Mouse (Mus musculus): Measurements from ENCODE around the gene Plin5. TPM values are rescaled to one million over a fixed set of nuclear protein-coding genes. Genes with fewer than 3 reads are reported as not detected.

The Plin5 gene
- total and polyA plus RNA-seq, 3 experiments, result 112 to 160 (median 159) TPM

DNA sequence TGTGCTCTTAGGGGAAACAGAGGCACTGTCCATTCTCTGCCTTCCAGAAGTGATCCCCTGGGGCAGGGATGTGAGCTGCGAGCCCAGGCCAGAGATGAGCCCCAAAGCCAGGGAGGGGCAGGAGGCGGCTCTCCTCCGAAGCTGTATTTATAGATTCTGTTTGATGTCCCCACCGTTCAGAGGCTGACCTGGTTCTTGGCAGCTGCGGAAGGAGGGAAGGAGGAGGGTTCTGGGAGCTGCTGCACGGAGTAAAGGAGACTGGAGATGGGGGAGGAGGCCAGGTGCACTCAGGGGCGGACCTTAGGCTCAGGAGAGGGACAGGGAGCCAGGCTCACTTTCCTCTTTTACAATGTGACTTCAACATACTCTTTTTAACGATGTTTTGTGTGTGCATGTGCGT lies 28.7 kb upstream of the Plin5 start:
- no peak overlapping the region for H3K9ac ChIP-seq (ENCODE audit: low read depth, low read length)
- intact Hi-C loops (cut with DNase I), result no loop called here
- H3K36me3 ChIP-seq (ENCODE audit: control insufficient read depth, insufficient read depth, low read length), result no peaks in the 10 kb centered on the region
- no peak for TF ChIP-seq CTCF (IDR thresholded peaks at IDR 0.05)
- no peak for TF ChIP-seq POLR2A (IDR thresholded peaks at IDR 0.05; ENCODE audit: insufficient read depth, low read depth, low read length)
- no peak for TF ChIP-seq EP300 (IDR thresholded peaks at IDR 0.05; ENCODE audit: insufficient read depth, low read depth, low read length)
- no peak overlapping the region for H3K27ac ChIP-seq
- peaks cover 4% of the 10 kb centered on the region for H3K27me3 ChIP-seq (ENCODE audit: control insufficient read depth, insufficient read depth, low read length)
- no peak for DNase-seq
- 27% methylated on average over 9 of the region's 9 CpGs for whole genome bisulfite sequencing
- no peaks in the 10 kb centered on the region for H3K4me1 ChIP-seq (ENCODE audit: control insufficient read depth, insufficient read depth, low read length)
- no peak overlapping the region for H3K4me3 ChIP-seq
- H3K79me2 ChIP-seq (replicated peaks; ENCODE audit: control insufficient read depth, insufficient read depth, low read length), result no peaks in the 10 kb centered on the region

DNA sequence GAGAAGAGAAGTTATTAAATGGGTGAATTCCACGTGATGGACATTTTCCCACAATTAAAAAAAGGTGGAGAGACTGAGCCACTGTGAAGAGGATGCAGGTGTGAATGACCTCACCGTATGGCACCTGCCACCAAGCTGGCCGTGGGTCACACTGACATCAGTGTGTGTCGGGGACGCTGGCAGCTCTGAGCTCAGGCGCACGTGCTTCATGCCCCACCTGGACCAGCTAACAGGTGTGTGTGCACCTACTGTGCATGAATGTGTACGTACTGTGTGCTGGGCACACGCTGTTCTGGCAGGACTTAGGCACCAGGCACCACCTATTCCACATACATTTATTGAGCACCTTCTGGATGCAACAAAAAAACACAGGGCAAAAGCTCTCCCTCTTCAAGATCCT lies 27.1 kb upstream of the Plin5 start:
- intact Hi-C loops (cut with DNase I), result no loop called here
- WGBS, result 64% methylated on average over 9 of the region's 9 CpGs
- H3K9ac ChIP-seq (ENCODE audit: low read depth, low read length), result no peak overlapping the region
- no peak for TF ChIP-seq CTCF (IDR thresholded peaks at IDR 0.05)
- TF ChIP-seq EP300 (IDR thresholded peaks at IDR 0.05; ENCODE audit: insufficient read depth, low read depth, low read length), result no peak
- no peak for TF ChIP-seq POLR2A (IDR thresholded peaks at IDR 0.05; ENCODE audit: insufficient read depth, low read depth, low read length)
- no peaks in the 10 kb centered on the region for H3K36me3 ChIP-seq (ENCODE audit: control insufficient read depth, insufficient read depth, low read length)
- no peak overlapping the region for H3K27ac ChIP-seq
- H3K27me3 ChIP-seq (ENCODE audit: control insufficient read depth, insufficient read depth, low read length), result peaks cover 4% of the 10 kb centered on the region
- no peak for DNase-seq
- no peaks in the 10 kb centered on the region for H3K4me1 ChIP-seq (ENCODE audit: control insufficient read depth, insufficient read depth, low read length)
- no peaks in the 10 kb centered on the region for H3K79me2 ChIP-seq (replicated peaks; ENCODE audit: control insufficient read depth, insufficient read depth, low read length)
- no peak overlapping the region for H3K4me3 ChIP-seq

GRCm38 (mm10) chr17:56141702-56142605 lies 24.6 kb upstream of the Plin5 start:
- intact Hi-C loops (cut with DNase I), result no loop called here
- WGBS, result 3% methylated on average over 39 of the region's 47 CpGs
- Histone ChIP-seq H3K9ac (ENCODE audit: low read depth, low read length) (peak overlapping the region; percentile 42; the same call in 1 of the 2 replicates), H3K79me2 (replicated peaks; ENCODE audit: control insufficient read depth, insufficient read depth, low read length) (no peaks in the 10 kb centered on the region), H3K4me3 (peak overlapping the region; percentile 36), H3K27ac (no peak overlapping the region), H3K36me3 (ENCODE audit: control insufficient read depth, insufficient read depth, low read length) (no peaks in the 10 kb centered on the region), H3K27me3 (ENCODE audit: control insufficient read depth, insufficient read depth, low read length) (no peaks in the 10 kb centered on the region), H3K4me1 (ENCODE audit: control insufficient read depth, insufficient read depth, low read length) (peaks cover 7% of the 10 kb centered on the region)
- peak in 1 of 2 experiments; percentile 69 for DNase-seq
- no peak for TF ChIP-seq EP300 (IDR thresholded peaks at IDR 0.05; ENCODE audit: insufficient read depth, low read depth, low read length)
- TF ChIP-seq POLR2A (IDR thresholded peaks at IDR 0.05; ENCODE audit: insufficient read depth, low read depth, low read length), result no peak
- TF ChIP-seq CTCF (IDR thresholded peaks at IDR 0.05), result no peak

DNA sequence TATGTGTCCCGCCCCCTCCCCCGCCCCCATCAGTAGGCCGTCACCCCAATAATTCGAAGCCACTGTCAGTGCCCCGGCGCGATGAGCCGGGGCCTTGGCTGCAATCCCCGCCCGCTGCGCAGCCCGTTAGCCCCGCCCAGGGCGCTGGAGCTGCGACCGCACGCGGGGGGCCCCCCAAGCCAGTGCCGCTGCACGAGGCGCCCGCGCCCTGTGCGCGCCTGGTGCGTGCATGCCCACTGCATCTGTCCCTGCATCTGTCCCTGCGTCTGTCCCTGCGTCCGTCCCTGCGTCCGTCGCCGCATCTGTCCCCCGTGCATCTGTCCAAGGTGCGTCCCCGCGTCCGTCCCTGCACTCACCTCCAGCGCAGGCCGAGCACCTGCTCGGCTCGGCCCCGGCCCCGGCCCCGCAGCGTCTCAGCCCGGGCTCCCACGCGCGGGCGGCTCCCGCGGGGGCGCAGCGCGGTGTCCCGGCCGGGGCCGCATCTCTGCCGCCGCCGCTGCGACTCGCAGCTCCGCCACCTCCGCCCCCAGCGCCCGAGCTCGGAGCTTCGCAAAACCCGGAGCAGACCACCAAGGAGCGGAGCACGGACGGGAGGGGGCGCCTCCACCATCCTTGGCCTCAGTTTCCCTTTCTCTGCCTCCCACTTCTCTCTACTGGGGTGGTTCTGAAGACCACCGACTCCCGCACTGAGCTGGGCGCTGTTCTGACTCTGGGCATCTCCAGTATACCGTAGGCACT lies 22.6 kb upstream of the Plin5 start, which contains the start of gene Sema6b:
Gene Sema6b (minus strand): TSS at position 486 of the 738 bp plus-strand sequence.
- Histone ChIP-seq H3K27ac (no peak within 1 kb of the TSS), H3K79me2 (replicated peaks; ENCODE audit: control insufficient read depth, insufficient read depth, low read length) (no peaks in the 10 kb centered on the region), H3K9ac (ENCODE audit: low read depth, low read length) (peak within 1 kb of the TSS; percentile 65), H3K27me3 (ENCODE audit: control insufficient read depth, insufficient read depth, low read length) (no peaks in the 10 kb centered on the region), H3K4me1 (ENCODE audit: control insufficient read depth, insufficient read depth, low read length) (peaks cover 16% of the 10 kb centered on the region), H3K4me3 (peak within 1 kb of the TSS; percentile 58), H3K36me3 (ENCODE audit: control insufficient read depth, insufficient read depth, low read length) (no peaks in the 10 kb centered on the region)
- intact Hi-C loops (cut with DNase I), result no loop called here
- 2% methylated on average over 78 of the region's 79 CpGs for WGBS
- TF ChIP-seq POLR2A (IDR thresholded peaks at IDR 0.05; ENCODE audit: insufficient read depth, low read depth, low read length) (no peak), EP300 (IDR thresholded peaks at IDR 0.05; ENCODE audit: insufficient read depth, low read depth, low read length) (no peak), CTCF (IDR thresholded peaks at IDR 0.05) (no peak)
- peak; percentile 64 to 83 for DNase-seq

DNA sequence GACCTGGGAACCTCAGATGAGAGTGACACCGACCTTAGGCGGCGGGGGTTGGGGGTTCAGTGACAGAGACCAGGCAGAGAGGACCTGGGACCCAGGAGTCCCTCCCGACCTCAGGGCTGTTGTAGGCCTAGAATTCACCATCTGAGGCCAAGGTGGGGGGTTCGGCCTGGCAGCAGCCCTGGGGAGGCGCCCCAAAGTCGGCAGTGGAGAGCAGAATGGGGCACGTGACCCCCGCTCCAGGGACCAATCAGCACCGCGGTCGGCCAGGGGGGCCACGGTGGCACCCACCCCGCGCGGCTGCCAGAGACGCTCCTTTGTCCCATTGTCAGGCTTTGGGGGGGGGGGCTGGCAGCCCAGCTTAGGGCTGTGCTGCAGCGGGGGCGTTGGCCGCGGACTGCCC lies 22.0 kb upstream of the Plin5 start:
- peak overlapping the region; percentile 58 for H3K4me3 ChIP-seq
- peaks cover 18% of the 10 kb centered on the region for H3K4me1 ChIP-seq (ENCODE audit: control insufficient read depth, insufficient read depth, low read length)
- intact Hi-C loops (cut with DNase I), result no loop called here
- WGBS, result 28% methylated on average over 17 of the region's 21 CpGs
- H3K79me2 ChIP-seq (replicated peaks; ENCODE audit: control insufficient read depth, insufficient read depth, low read length), result no peaks in the 10 kb centered on the region
- no peaks in the 10 kb centered on the region for H3K27me3 ChIP-seq (ENCODE audit: control insufficient read depth, insufficient read depth, low read length)
- H3K36me3 ChIP-seq (ENCODE audit: control insufficient read depth, insufficient read depth, low read length), result no peaks in the 10 kb centered on the region
- peak overlapping the region; percentile 65 for H3K9ac ChIP-seq (ENCODE audit: low read depth, low read length)
- TF ChIP-seq POLR2A (IDR thresholded peaks at IDR 0.05; ENCODE audit: insufficient read depth, low read depth, low read length) (no peak), EP300 (IDR thresholded peaks at IDR 0.05; ENCODE audit: insufficient read depth, low read depth, low read length) (no peak), CTCF (IDR thresholded peaks at IDR 0.05) (no peak)
- H3K27ac ChIP-seq, result no peak overlapping the region
- no peak for DNase-seq

All from heart, adult 2 months (tissue).